Mouse (Mus musculus): Measurements from ENCODE around the gene Cacna2d2. TPM values are rescaled to one million over a fixed set of nuclear protein-coding genes. Genes with fewer than 3 reads are reported as not detected.

Cacna2d2 gene
- under 1 TPM; 0.16 to 0.41 TPM for polyA plus RNA-seq (2017; shearing (Covaris generic))

- no peak for ATAC-seq
Observed at GRCm38 (mm10) chr9:107399491-107399971, at the start of gene Cacna2d2. Gene Cacna2d2 (plus strand): TSS chr9:107399612.

DNA sequence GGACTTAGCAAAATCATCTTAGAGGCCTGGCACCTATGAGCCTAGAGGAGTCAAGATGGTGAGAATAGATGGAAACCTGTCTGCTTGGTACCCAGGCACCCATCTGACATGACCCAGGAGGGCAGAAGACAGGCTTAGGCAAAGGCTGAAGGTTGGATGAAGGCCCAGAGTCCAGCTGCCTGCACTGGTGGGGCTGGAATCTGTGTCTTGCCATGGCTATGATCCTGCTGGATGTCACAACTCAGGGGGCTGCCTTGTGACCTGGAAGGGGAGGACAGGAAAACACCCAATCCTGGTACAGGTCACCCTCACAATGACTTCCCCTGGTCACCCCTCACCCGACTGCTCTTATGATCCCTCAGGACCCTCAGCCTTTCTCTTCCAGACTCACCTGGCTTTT is 44.6 kb upstream of the Cacna2d2 start:
- no peak for ATAC-seq

GRCm38 (mm10) chr9:107355870-107356765 is 43.3 kb upstream of the Cacna2d2 start:
- peak; percentile 43 for ATAC-seq

DNA sequence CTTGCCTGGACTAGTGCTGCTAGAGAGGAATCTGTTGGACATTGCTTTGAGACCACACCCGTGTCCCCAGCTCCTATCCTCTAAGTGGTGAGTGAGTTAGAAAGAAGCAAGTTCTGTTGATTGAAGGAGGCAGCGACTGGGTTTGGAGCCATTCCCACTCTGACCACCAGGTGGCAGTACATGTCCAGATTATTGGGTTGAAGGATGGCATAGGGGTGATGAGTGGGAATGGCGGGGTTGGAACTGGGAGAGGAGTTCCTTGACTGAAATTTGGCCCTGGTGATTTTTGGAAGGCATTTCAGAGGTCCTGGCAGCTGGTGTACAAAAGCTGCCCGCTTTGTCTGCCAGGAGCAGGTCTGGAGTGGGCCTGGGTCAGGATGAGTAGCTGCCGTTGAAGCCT is 41.8 kb upstream of the Cacna2d2 start:
- ATAC-seq, result no peak

DNA sequence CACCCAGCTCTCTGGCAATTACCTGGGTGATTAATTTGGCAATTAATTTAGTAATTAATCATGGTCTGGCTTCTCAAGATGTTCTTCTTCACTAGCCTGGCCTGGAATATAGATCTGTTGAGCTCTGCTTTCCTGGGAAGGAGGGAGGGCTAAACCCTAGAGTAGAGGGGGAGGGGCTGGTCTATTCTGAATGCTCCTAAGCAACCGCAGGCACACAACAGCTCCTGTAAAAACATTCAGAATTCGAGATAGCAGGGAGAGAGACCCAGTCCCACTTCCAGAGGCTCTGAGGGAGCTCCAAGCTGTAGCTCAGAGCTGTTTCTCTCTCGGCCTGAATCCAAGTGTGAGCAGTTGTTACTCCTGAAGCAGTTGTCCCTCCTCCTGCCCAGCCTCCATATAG is 38.4 kb upstream of the Cacna2d2 start:
- no peak for ATAC-seq

DNA sequence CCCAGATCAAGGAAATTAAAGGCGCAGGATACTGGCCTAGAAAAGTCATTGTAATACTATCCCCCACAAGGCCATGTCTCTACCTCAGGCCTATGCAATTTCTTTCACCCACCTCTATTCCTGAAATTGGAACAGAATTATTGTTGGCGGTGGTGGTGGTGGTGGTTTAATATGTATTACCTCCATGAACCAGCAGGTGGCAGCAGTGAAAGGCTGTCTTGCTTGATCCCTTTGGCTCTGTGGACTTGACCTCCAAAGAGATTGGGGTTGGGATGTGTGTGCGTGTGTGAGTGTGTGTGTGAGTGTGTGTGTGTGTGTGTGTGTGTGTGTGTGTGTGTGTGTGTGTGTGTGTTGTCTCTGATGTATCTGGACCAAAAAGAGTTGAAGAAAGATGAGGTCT is 32.8 kb upstream of the Cacna2d2 start:
- no peak for ATAC-seq

DNA sequence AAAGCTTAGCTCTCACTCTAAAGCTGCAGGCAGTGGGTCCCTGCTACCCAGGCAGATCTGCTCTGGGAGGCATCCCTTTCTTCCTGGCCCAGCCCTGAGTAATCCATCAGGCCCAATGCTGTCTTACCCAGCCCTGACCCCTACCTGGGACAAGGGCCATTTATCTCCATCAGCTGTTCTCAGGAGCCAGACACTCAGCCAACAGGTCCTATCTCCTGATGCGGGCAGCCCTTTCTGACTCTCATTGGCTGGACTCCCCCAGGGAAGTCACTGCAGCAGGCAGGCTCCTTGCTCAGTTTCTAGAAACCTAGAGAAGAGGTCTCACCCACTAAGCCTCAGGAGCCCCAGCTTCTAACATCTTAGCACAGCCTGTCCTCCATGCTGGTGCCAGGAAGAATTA is 31.1 kb upstream of the Cacna2d2 start:
- no peak for ATAC-seq

DNA sequence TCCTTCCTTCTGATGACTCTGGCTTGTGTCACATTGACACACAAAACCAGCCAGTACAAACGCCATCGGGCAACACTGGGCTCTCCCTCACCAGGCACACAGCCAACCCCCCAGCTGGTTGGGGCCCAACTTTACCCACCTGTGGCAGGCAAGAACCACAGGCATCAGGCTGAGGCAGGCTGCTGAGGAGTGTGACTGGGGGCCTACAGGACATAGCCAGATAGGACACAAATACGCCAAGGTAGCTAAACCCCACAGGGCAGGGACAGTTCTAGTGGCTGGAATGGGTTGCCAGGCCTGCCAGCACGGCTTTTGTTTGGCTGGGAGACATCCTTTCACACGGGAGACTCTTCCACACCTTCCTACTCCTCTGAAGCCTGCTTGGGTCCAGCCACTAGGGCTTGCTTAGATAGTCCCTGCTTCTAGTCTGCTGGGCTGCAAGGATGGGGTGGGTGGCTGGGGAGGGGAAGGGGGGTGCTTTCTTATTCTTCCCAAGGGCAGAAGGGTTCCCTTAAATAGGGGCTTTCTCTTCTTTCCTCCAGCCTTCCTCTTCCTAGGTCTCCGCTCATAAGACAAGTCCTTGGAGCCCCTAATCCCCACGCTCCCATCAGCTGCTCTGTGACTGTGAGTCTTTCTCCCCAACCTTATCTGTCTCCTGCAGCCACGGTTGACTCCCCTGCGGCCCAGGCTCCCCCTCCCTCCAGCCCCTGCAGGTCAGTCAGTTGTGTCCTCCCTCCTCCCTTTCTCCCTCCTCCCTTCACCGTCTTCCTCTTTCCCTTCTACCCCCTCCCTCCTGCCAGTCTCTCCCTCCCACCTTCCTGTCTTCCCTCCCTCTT is 29.9 kb upstream of the Cacna2d2 start:
- no peak for ATAC-seq

GRCm38 (mm10) chr9:107370106-107370463 is 29.3 kb upstream of the Cacna2d2 start:
- no peak for ATAC-seq

DNA sequence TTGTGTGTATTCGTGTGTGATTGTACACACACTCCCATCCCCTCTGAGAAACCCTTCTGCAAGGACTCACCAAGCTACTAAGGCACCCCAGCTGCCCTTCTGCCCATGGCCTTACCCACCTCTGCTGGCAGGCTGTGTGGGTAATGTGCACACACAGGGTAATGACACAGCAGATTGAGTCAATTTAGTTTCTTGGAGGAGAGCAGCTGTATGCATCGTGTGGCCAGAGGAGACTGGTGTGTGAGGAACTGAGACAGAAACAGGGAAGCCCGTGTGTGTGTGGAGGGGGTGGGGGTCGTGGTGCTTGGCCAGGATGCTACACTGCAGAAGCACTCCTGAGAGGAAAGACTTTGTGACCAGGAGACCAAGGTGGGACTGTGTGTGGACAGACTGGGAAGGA is 27.0 kb upstream of the Cacna2d2 start:
- no peak for ATAC-seq

- ATAC-seq, result no peak
Observed at GRCm38 (mm10) chr9:107374623-107375022, 24.8 kb upstream of the Cacna2d2 start.

GRCm38 (mm10) chr9:107375451-107375850 is 24.0 kb upstream of the Cacna2d2 start:
- no peak for ATAC-seq

- ATAC-seq, result no peak
Observed at GRCm38 (mm10) chr9:107377961-107378512, 21.4 kb upstream of the Cacna2d2 start.

- ATAC-seq, result no peak
Observed at GRCm38 (mm10) chr9:107381723-107382122, 17.7 kb upstream of the Cacna2d2 start.

DNA sequence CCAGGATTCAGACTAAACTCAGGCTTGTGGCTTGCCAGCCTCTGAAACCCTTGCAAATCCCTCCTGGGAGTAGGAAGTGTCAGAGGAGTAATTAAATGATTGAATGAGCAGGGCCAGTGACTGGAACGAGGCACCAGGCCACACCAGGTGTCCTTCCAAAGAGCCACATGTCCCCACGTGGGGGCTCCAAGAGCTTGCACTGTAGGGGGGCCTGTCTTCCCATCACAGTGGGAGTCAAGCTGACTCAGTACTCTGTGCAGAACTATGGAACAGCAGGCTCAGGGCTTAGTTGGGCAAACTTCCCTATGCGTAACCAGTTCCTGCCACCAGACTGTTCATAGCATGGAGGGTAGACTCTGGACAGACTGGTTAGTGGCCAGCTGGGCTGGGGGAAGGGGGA is 15.0 kb upstream of the Cacna2d2 start:
- no peak for ATAC-seq

GRCm38 (mm10) chr9:107386722-107387121 is 12.7 kb upstream of the Cacna2d2 start:
- ATAC-seq, result no peak

DNA sequence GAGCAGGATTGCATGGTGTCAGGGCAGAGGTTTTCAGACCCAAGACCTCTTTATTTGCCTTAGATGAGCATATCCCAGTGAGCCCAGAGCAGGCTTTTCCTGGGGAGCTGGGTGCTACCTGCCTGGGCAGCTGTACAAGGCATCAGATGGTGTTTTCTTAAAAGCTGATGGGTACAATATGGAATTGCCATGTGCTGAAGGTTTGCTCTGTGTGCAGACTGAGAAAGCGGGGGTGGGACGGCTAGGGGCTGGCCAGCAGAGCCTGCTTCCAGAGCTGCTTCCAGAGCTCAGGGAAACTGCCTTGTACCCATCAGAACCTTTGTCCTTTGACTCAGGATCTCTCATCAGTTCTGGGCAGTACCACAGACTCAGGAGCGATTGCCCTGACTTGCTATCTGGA is 11.7 kb upstream of the Cacna2d2 start:
- ATAC-seq, result no peak

DNA sequence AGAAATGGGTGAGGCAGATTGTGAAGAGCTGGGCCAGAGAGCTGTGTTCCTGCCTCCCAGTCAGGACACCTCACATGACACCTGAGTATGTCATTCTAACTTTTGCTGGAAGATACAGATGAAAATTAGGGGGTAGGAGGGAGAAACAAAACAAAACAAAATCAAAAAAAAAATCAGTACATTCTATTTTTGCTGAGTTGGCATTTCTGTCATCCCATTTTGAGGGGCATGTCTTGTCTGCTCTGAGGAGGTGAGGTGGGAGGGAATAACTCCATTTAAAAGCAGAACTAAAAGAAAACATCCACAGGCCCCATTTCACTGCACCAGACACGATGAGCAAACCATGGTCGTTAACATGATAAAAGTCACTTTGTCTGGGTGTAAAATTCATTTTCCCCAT is 11.1 kb upstream of the Cacna2d2 start:
- ATAC-seq, result no peak

DNA sequence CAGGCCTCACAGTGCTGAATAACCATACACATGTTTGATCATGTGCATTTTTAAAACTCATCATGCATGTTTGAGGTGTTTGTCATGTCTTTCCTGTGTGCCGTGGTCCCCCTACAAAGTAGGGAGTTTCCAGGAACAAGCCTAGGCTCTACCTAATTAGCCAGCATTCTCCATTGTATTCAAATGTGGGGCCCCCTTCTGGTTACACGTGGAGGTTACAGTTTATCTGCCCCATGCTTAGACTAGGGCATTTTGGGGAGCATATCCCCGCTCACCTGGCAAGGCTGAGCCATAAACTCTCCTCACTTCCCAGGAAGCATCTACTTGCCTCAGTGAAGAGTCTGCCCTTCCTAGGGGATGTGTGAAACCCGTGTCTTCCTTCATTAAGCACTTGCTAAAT is 3.0 kb upstream of the Cacna2d2 start:
- ATAC-seq, result no peak

DNA sequence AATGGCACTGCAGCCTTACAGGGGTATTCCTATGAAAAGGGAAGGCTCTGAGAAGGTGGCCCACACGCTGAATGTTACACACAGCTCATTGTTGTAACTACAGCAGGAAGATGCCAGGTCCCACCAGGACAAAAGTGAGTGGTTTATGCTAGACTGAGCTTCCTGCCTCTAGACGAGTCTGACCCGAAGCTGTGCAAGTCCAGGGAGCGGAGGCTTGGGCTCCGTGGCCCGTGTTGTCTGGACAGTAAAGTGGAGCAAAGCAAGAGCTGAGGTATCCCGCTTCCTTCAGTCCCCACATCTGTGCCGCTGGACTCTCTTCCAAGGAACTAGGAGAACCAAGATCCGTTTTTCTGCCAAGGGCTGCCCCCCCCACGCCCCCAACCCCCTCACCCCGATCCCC is 444 bp upstream of the Cacna2d2 start:
- no peak for ATAC-seq

- no peak for ATAC-seq
Observed at GRCm38 (mm10) chr9:107400060-107400511, 674 bp downstream of the Cacna2d2 start.

- ATAC-seq, result no peak
Observed at GRCm38 (mm10) chr9:107400666-107401285, 1.4 kb downstream of the Cacna2d2 start.

DNA sequence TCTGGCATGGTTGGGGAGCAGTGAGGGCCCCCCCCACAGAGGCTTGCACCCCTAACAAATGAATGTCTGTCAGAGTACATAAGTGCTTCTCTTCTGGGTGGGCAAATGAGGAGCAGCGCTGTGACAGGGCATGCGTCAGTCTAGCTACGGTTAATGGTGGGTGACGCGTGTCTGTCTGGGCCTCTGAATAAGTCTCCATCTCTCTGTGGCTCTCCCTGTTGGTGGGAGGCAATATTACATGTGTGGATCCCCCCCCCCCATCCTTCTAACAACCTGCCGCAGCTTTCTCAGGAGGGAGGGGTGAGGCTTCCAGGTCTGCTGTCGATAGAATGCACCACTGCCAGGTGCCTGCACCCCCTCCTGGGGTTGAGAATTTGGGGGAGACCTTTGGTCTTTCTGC is 3.7 kb downstream of the Cacna2d2 start:
- ATAC-seq, result no peak

Data from activated CD4-positive, CD25-positive, alpha-beta regulatory T cell, adult 4 months (primary cell).